Mouse (Mus musculus) CH12.LX (cell line): ENCODE results near the gene Muc4. TPM values are rescaled to one million over a fixed set of nuclear protein-coding genes. Genes with fewer than 3 reads are reported as not detected.

Source experiments
- DNase-seq: peaks from one replicate; pipeline ENCODE4 v3.0.0-alpha.2; 2013; ENCODE audit errors: extremely low read depth
- H3K27ac ChIP-seq: 2 replicates; pipeline ENCODE4 v1.5.1; 2012; ENCODE audit warnings: low read depth, mild to moderate bottlenecking, control low read depth, moderate library complexity; ENCODE audit not compliant: insufficient read depth
- H3K27me3 ChIP-seq: replicated peaks from 2 replicates; pipeline ENCODE3; 2012; ENCODE audit warnings: inconsistent platforms
- H3K36me3 ChIP-seq, 2 experiments: replicated peaks in 1 of 2; 2 replicates each; pipeline versions ENCODE3 to v1.6.1; 2012; ENCODE audit warnings: inconsistent platforms in 1 of 2, low read length in 1 of 2, mild to moderate bottlenecking in 1 of 2, mixed read lengths in 1 of 2, moderate library complexity in 1 of 2; ENCODE audit not compliant: control insufficient read depth in 1 of 2, insufficient read depth in 1 of 2
- H3K4me1 ChIP-seq, 2 experiments: 2 replicates each; pipeline ENCODE4 v1.6.1; 2012; ENCODE audit warnings: inconsistent platforms in 1 of 2, moderate library complexity in 1 of 2; ENCODE audit not compliant: insufficient read depth in 2 of 2, control insufficient read depth in 1 of 2
- H3K4me2 ChIP-seq: 2 replicates; pipeline ENCODE4 v1.6.1; 2012; ENCODE audit warnings: low read depth, mild to moderate bottlenecking, control low read depth; ENCODE audit not compliant: poor library complexity, insufficient read depth, severe bottlenecking
- H3K4me3 ChIP-seq, 3 experiments: fragments of 150-350 bp in 1 of 3; sonication (generic) in 1 of 3; replicated peaks in 1 of 3; 2 replicates each; pipeline versions ENCODE3 to v1.5.1; 2011 to 2012; ENCODE audit warnings: low read depth in 2 of 3, low read length in 2 of 3, mild to moderate bottlenecking in 2 of 3, moderate library complexity in 2 of 3, control low read depth in 1 of 3, improper control_type of control experiment in 1 of 3, inconsistent platforms in 1 of 3, mixed read lengths in 1 of 3; ENCODE audit not compliant: poor library complexity in 1 of 3
- H3K79me2 ChIP-seq: replicated peaks from 2 replicates; pipeline ENCODE4 v1.6.1; 2012; ENCODE audit warnings: mild to moderate bottlenecking, moderate library complexity; ENCODE audit not compliant: control insufficient read depth, poor library complexity, insufficient read depth, severe bottlenecking; ENCODE audit errors: extremely low read depth
- H3K9ac ChIP-seq: 2 replicates; pipeline ENCODE4 v1.6.1; 2012; ENCODE audit warnings: low read depth, mild to moderate bottlenecking, control low read depth, moderate library complexity; ENCODE audit not compliant: insufficient read depth
- H3K9me3 ChIP-seq: replicated peaks from 2 replicates; pipeline ENCODE3; 2012; ENCODE audit warnings: low read length, inconsistent platforms, mixed read lengths
- CTCF ChIP-seq, 2 experiments: IDR thresholded peaks in 1 of 2; conservative IDR thresholded peaks in 1 of 2; 2 replicates each; pipeline ENCODE4 v1.5.1; 2011 to 2012; ENCODE audit warnings: low read depth in 2 of 2, low read length in 2 of 2, improper control_type of control experiment in 1 of 2, inconsistent platforms in 1 of 2, mild to moderate bottlenecking in 1 of 2, moderate library complexity in 1 of 2
- ETS1 ChIP-seq: conservative IDR thresholded peaks from 2 replicates; pipeline ENCODE4 v1.6.1; 2012; ENCODE audit warnings: low read depth, mild to moderate bottlenecking, inconsistent platforms, low read length, improper control_type of control experiment, moderate library complexity
- GABPA ChIP-seq: IDR thresholded peaks from 2 replicates; pipeline ENCODE4 v1.6.1; 2012; ENCODE audit warnings: low read depth, low read length, improper control_type of control experiment, inconsistent platforms; ENCODE audit not compliant: insufficient replicate concordance
- IRF4 ChIP-seq: IDR thresholded peaks from 2 replicates; pipeline ENCODE4 v1.6.1; 2014; ENCODE audit warnings: low read depth, mild to moderate bottlenecking, inconsistent platforms, low read length, improper control_type of control experiment
- JUN ChIP-seq: IDR thresholded peaks from 2 replicates; pipeline ENCODE4 v1.6.1; 2011; ENCODE audit warnings: low read depth, mild to moderate bottlenecking, low read length, improper control_type of control experiment, moderate library complexity; ENCODE audit not compliant: insufficient read depth
- JUND ChIP-seq: conservative IDR thresholded peaks from 2 replicates; pipeline ENCODE4 v1.6.1; 2011; ENCODE audit warnings: low read depth, low read length, improper control_type of control experiment
- MAFK ChIP-seq: IDR thresholded peaks from 2 replicates; pipeline ENCODE4 v1.6.1; 2011; ENCODE audit warnings: low read length, improper control_type of control experiment; ENCODE audit not compliant: insufficient replicate concordance
- MAX ChIP-seq: IDR thresholded peaks from 2 replicates; pipeline ENCODE4 v1.6.1; 2011; ENCODE audit warnings: low read length, improper control_type of control experiment
- MAZ ChIP-seq: IDR thresholded peaks from 2 replicates; pipeline ENCODE4 v1.6.1; 2012; ENCODE audit warnings: low read depth, mild to moderate bottlenecking, inconsistent platforms, low read length, improper control_type of control experiment, moderate library complexity
- NELFE ChIP-seq: IDR thresholded peaks from 2 replicates; pipeline ENCODE4 v1.6.1; 2011; ENCODE audit warnings: low read depth, low read length, improper control_type of control experiment
- NRF1 ChIP-seq: IDR thresholded peaks from 2 replicates; pipeline ENCODE4 v1.6.1; 2014; ENCODE audit warnings: low read depth, mild to moderate bottlenecking, inconsistent platforms, low read length, improper control_type of control experiment, moderate library complexity
- PAX5 ChIP-seq: IDR thresholded peaks from 2 replicates; pipeline ENCODE4 v1.6.1; 2012; ENCODE audit warnings: low read length, inconsistent platforms, mixed read lengths
- POLR2A ChIP-seq: IDR thresholded peaks from 2 replicates; pipeline ENCODE4 v1.6.1; 2011; ENCODE audit warnings: low read depth, mild to moderate bottlenecking, improper control_type of control experiment, low read length
- RAD21 ChIP-seq: IDR thresholded peaks from 2 replicates; pipeline ENCODE4 v1.6.1; 2011; ENCODE audit warnings: low read depth, mild to moderate bottlenecking, low read length, improper control_type of control experiment, moderate library complexity
- RCOR1 ChIP-seq: conservative IDR thresholded peaks from 2 replicates; pipeline ENCODE4 v1.6.1; 2012; ENCODE audit warnings: low read depth, mild to moderate bottlenecking, inconsistent platforms, low read length, improper control_type of control experiment
- SIN3A ChIP-seq: IDR thresholded peaks from 2 replicates; pipeline ENCODE4 v1.6.1; 2012; ENCODE audit warnings: low read length, improper control_type of control experiment, inconsistent platforms
- TBP ChIP-seq: conservative IDR thresholded peaks from 2 replicates; pipeline ENCODE4 v1.6.1; 2011; ENCODE audit warnings: low read depth, low read length, improper control_type of control experiment
- TCF12 ChIP-seq: IDR thresholded peaks from 2 replicates; pipeline ENCODE4 v1.6.1; 2014; ENCODE audit warnings: low read depth, mild to moderate bottlenecking, inconsistent platforms, low read length, improper control_type of control experiment
- UBTF ChIP-seq: IDR thresholded peaks from 2 replicates; pipeline ENCODE4 v1.6.1; 2012; ENCODE audit warnings: low read depth, mild to moderate bottlenecking, inconsistent platforms, low read length, improper control_type of control experiment, moderate library complexity
- ZNF384 ChIP-seq: IDR thresholded peaks from 2 replicates; pipeline ENCODE4 v1.6.1; 2012; ENCODE audit warnings: low read depth, low read length, improper control_type of control experiment, inconsistent platforms
- dilution Hi-C: fragments of 300-500 bp; cut with MboI; formaldehyde crosslinking; loops from 2 replicates; pipeline ENCODE4 v1.14.3; 2020; ENCODE audit warnings: low sequenced_read_pairs; ENCODE audit not compliant: extremely low pct_unique_long_range_greater_than_20kb, extremely low pct_ligation_motif_present
- in situ Hi-C: fragments of 300-500 bp; cut with MboI; formaldehyde crosslinking; loops from 3 replicates; pipeline ENCODE4 v1.14.3; 2019; ENCODE audit warnings: low sequenced_read_pairs, low pct_ligation_motif_present, low pct_unique_long_range_greater_than_20kb, mixed read lengths
- polyA plus RNA-seq: library from polyadenylated mRNA; unstranded; fragments of >175 nt; gene quantifications from 2 replicates; pipeline ENCODE4 v1.2.1, GENCODE M21; 2012; ENCODE audit warnings: low read depth; ENCODE audit not compliant: insufficient read length
- total RNA-seq, 2 experiments: library from RNA; depleted of rRNA; stranded (reverse); fragments of 300-350 nt in 1 of 2; fragments of >200 nt in 1 of 2; gene quantifications; 2 replicates each; pipeline ENCODE4 v1.2.3; 2012 to 2014

Gene Muc4
- total and polyA plus RNA-seq, 3 experiments = 0.09 to 0.51 (median 0.34) TPM

DNA sequence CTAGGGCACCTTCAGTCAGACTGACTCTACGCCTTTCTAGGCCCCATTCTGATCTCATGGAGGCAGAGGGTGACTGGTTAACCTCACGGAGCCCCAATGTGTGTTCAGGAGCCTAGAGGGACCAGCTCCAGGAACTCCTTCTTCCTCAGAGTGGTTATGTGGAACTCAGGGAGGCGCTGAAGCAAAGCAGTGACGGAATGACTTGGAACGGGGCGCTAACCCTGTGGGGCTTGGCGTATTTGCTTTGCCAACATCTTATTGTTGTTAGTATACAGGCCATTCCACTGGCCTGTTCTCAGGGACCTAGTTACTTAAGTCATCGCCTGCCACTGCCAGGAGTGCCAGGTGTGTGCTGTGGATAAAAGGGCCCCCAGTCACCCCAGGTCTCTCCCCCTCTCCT, 26.6 kb upstream of the Muc4 start:
- H3K4me2 ChIP-seq = no peak overlapping the region
- H3K4me1 ChIP-seq = peaks cover 0 to 11% of the 10 kb centered on the region in 2 experiments; a peak in 2 of 4 replicates
- H3K9ac ChIP-seq = no peak overlapping the region
- no peaks in the 10 kb centered on the region for H3K36me3 ChIP-seq
- H3K27me3 ChIP-seq = no peaks in the 10 kb centered on the region
- no peak for DNase-seq
- H3K27ac ChIP-seq = no peak overlapping the region
- dilution Hi-C loops (no loop called here), in situ Hi-C loops (loop anchor here (5.0 kb wide), 1 partner anchor 83 kb away; no protein-coding TSS in a partner anchor)
- TF ChIP-seq POLR2A = no peak
- no peak for TF ChIP-seq SIN3A
- TF ChIP-seq RAD21 = no peak
- no peak for TF ChIP-seq TCF12
- TF ChIP-seq JUN = no peak
- TF ChIP-seq MAFK = no peak
- TF ChIP-seq GABPA = no peak
- no peaks in the 10 kb centered on the region for H3K79me2 ChIP-seq
- H3K9me3 ChIP-seq = peaks cover 2% of the 10 kb centered on the region
- H3K4me3 ChIP-seq = no peak overlapping the region

DNA sequence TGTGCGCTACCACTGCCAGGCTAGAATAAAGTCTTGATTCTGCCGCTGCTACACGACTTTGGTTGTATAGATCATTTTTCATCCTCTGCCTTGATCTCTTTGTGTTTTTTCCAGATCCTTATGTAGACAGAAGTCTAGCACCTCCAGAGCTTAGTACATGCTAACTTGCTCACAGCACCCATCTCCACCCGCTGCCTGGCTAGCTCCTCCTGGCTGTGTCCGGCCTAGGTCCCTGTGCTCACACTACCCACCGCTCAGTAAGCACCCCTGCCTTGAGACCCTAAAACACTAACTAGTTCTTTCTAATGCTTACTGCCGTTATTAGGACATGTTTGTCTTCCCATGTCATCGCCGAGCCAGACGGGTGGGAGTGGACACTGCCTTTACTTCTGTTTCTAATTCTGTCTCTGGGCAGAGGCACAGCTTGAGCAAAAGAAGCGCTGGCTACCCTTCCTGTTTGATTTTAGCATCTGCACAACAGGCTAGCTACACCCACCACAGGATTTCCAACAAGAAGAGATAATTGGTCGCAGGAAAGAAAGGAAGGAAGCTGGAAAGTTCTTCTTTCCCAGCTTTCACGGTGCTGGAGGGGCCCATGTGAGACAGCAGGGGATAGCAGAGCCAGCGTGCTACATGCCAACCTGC, 25.1 kb upstream of the Muc4 start:
- TF ChIP-seq UBTF (no peak), IRF4 (no peak), MAZ (no peak), GABPA (no peak), ZNF384 (no peak), JUN (no peak), NRF1 (no peak), NELFE (no peak), RCOR1 (no peak), CTCF (conservative IDR thresholded peaks at IDR 0.05 in 1 of 2, IDR thresholded peaks at IDR 0.05 in 1 of 2; ENCODE audit: low read depth in 2 of 2, low read length in 2 of 2) (no peak), ETS1 (no peak), MAX (no peak), MAFK (no peak), PAX5 (no peak), TBP (no peak), JUND (no peak)
- TF ChIP-seq, all 38 proteins: peak for 0
- DNase-seq = no peak
- no peaks in the 10 kb centered on the region for H3K79me2 ChIP-seq
- H3K9me3 ChIP-seq = peaks cover 2% of the 10 kb centered on the region
- H3K9ac ChIP-seq = no peak overlapping the region
- peaks cover 0 to 11% of the 10 kb centered on the region in 2 experiments; a peak in 2 of 4 replicates for H3K4me1 ChIP-seq
- H3K36me3 ChIP-seq = no peaks in the 10 kb centered on the region
- H3K4me3 ChIP-seq = no peak overlapping the region
- dilution Hi-C loops (no loop called here), in situ Hi-C loops (no loop called here)
- no peak overlapping the region for H3K4me2 ChIP-seq
- no peak overlapping the region for H3K27ac ChIP-seq
- H3K27me3 ChIP-seq = no peaks in the 10 kb centered on the region
